Mouse (Mus musculus) limb, embryonic 14.5 days (tissue): ENCODE data around the gene Xylt1. TPM values are rescaled to one million over a fixed set of nuclear protein-coding genes. Genes with fewer than 3 reads are reported as not detected.
A peak's percentile ranks its signal among the peaks of the same experiment; 100 is the strongest.

Source experiments
- ATAC-seq: fragments of 200-750 bp; cut with Nextera tagmentation; 2 replicates; pipeline ENCODE4 v1.8.0; 2017; ENCODE audit warnings: low read depth, moderate number of reproducible peaks, moderate TSS enrichment; ENCODE audit not compliant: low FRiP score
- DNase-seq: peaks from one replicate; pipeline ENCODE4 v3.0.0-alpha.2; 2015; ENCODE audit warnings: low spot score
- H3K27ac ChIP-seq: fragments of 300-500 bp; sonication (generic); replicated peaks from 2 replicates; pipeline ENCODE4 v1.5.1; 2014; ENCODE audit warnings: low read depth, mild to moderate bottlenecking, low read length, moderate library complexity, mixed read lengths
- H3K27me3 ChIP-seq: fragments of 300-500 bp; sonication (generic); 2 replicates; pipeline ENCODE4 v1.6.1; 2014; ENCODE audit warnings: low read length, mixed read lengths; ENCODE audit not compliant: control insufficient read depth, insufficient read depth
- H3K36me3 ChIP-seq: fragments of 300-500 bp; sonication (generic); 2 replicates; pipeline ENCODE4 v1.6.1; 2014; ENCODE audit warnings: mild to moderate bottlenecking, low read length, moderate library complexity, mixed read lengths; ENCODE audit not compliant: control insufficient read depth, insufficient read depth
- H3K4me1 ChIP-seq: fragments of 300-500 bp; sonication (generic); 2 replicates; pipeline ENCODE4 v1.6.1; 2014; ENCODE audit warnings: antibody characterized with exemption, low read length, mixed read lengths; ENCODE audit not compliant: control insufficient read depth, insufficient read depth
- H3K4me2 ChIP-seq: fragments of 300-500 bp; sonication (generic); replicated peaks from 2 replicates; pipeline ENCODE4 v1.6.1; 2014; ENCODE audit warnings: low read depth, mild to moderate bottlenecking, low read length, moderate library complexity; ENCODE audit not compliant: severe bottlenecking
- H3K4me3 ChIP-seq: fragments of 300-500 bp; sonication (generic); replicated peaks from 2 replicates; pipeline ENCODE4 v1.5.1; 2014; ENCODE audit warnings: low read length
- H3K9ac ChIP-seq: fragments of 300-500 bp; sonication (generic); 2 replicates; pipeline ENCODE4 v1.6.1; 2014; ENCODE audit warnings: mild to moderate bottlenecking, low read depth, low read length, moderate library complexity; ENCODE audit not compliant: severe bottlenecking
- H3K9me3 ChIP-seq: fragments of 300-500 bp; sonication (generic); 2 replicates; pipeline ENCODE4 v1.6.1; 2016; ENCODE audit warnings: low read length; ENCODE audit not compliant: control insufficient read depth
- POLR2A ChIP-seq: fragments of 200-500 bp; IDR thresholded peaks from 2 replicates; pipeline ENCODE4 v1.8.0; 2012; ENCODE audit warnings: inconsistent platforms, mild to moderate bottlenecking, moderate library complexity, borderline replicate concordance; ENCODE audit not compliant: insufficient read depth, insufficient read length; ENCODE audit errors: extremely low read depth
- WGBS: fragments of 180-500 bp; shearing (Covaris S2); extraction: QIAGEN DNeasy Blood & Tissue Kit; methylation state at CpG from one replicate; pipeline ENCODE4 v1.1.7; 2014; 5-methylcytosine and 5-hydroxymethylcytosine counted together
- polyA plus RNA-seq, 2 experiments: library from polyadenylated mRNA; depleted of rRNA in 1 of 2; stranded (reverse) in 1 of 2; unstranded in 1 of 2; fragments of >200 nt; fragmentation: Nextera tagmentation in 1 of 2; extraction: Ambion mirVana in 1 of 2; gene quantifications; 2 replicates each; pipeline versions ENCODE4 v1.2.1 to v1.2.3; 2012 to 2014

Gene Xylt1
- polyA plus RNA-seq, 2 experiments: 4.2 to 9.9 TPM

GRCm38 (mm10) chr7:117428690-117429224 is 48.0 kb downstream of the Xylt1 start:
- ATAC-seq: peak; percentile 60; the same call in 1 of the 2 replicates
- H3K27ac ChIP-seq: no peak overlapping the region
- no peak for DNase-seq

GRCm38 (mm10) chr7:117429483-117429882 is 48.7 kb downstream of the Xylt1 start:
- no peaks in the 10 kb centered on the region for H3K27me3 ChIP-seq
- no peaks in the 10 kb centered on the region for H3K36me3 ChIP-seq
- no peak overlapping the region for H3K4me3 ChIP-seq
- no peak overlapping the region for H3K9ac ChIP-seq
- no peaks in the 10 kb centered on the region for H3K9me3 ChIP-seq
- WGBS: 84% methylated on average over 5 of the region's 5 CpGs
- ATAC-seq: no peak
- no peak for DNase-seq
- H3K27ac ChIP-seq: no peak overlapping the region
- no peak overlapping the region for H3K4me2 ChIP-seq
- no peak for TF ChIP-seq POLR2A
- H3K4me1 ChIP-seq: peaks cover 26% of the 10 kb centered on the region

More at GRCm38 (mm10) chr7:117428690-117429224, 48.0 kb downstream of the Xylt1 start:
- 37% methylated on average over 8 of the region's 8 CpGs for WGBS
- no peaks in the 10 kb centered on the region for H3K36me3 ChIP-seq
- H3K9me3 ChIP-seq: no peaks in the 10 kb centered on the region
- no peak overlapping the region for H3K4me3 ChIP-seq
- no peaks in the 10 kb centered on the region for H3K27me3 ChIP-seq
- no peak overlapping the region for H3K4me2 ChIP-seq
- peaks cover 20% of the 10 kb centered on the region for H3K4me1 ChIP-seq
- no peak overlapping the region for H3K9ac ChIP-seq
- TF ChIP-seq POLR2A: no peak

GRCm38 (mm10) chr7:117429895-117430294 is 49.1 kb downstream of the Xylt1 start:
- ATAC-seq (no peak), DNase-seq (no peak)
- TF ChIP-seq POLR2A: no peak
- H3K4me1 ChIP-seq: peaks cover 30% of the 10 kb centered on the region
- WGBS: 67% methylated on average over 3 of the region's 3 CpGs
- H3K27me3 ChIP-seq: no peaks in the 10 kb centered on the region
- H3K4me3 ChIP-seq: no peak overlapping the region
- no peak overlapping the region for H3K27ac ChIP-seq
- H3K9ac ChIP-seq: no peak overlapping the region
- H3K4me2 ChIP-seq: no peak overlapping the region
- H3K9me3 ChIP-seq: no peaks in the 10 kb centered on the region
- H3K36me3 ChIP-seq: no peaks in the 10 kb centered on the region

GRCm38 (mm10) chr7:117430361-117430935 is 49.7 kb downstream of the Xylt1 start:
- Histone ChIP-seq H3K4me3 (no peak overlapping the region), H3K4me2 (no peak overlapping the region), H3K9ac (no peak overlapping the region), H3K9me3 (no peaks in the 10 kb centered on the region), H3K4me1 (peaks cover 35% of the 10 kb centered on the region), H3K27me3 (no peaks in the 10 kb centered on the region), H3K27ac (no peak overlapping the region), H3K36me3 (no peaks in the 10 kb centered on the region)
- WGBS: 80% methylated on average over 5 of the region's 5 CpGs
- no peak for ATAC-seq
- TF ChIP-seq POLR2A: no peak
- no peak for DNase-seq

- Histone ChIP-seq H3K4me2 (no peak overlapping the region), H3K4me3 (no peak overlapping the region), H3K36me3 (no peaks in the 10 kb centered on the region), H3K9me3 (no peaks in the 10 kb centered on the region), H3K4me1 (peaks cover 36% of the 10 kb centered on the region), H3K9ac (no peak overlapping the region), H3K27me3 (no peaks in the 10 kb centered on the region), H3K27ac (peak overlapping the region; percentile 71)
- WGBS: 42% methylated on average over 9 of the region's 9 CpGs
- DNase-seq: peak; percentile 76
- TF ChIP-seq POLR2A: no peak
- peak; percentile 41 for ATAC-seq
These were observed 52.9 kb downstream of the Xylt1 start for GRCm38 (mm10) chr7:117433641-117434040.
